Mouse (Mus musculus) left cerebral cortex, postnatal 10 days (tissue): Measurements from ENCODE around the gene Syndig1. TPM values are rescaled to one million over a fixed set of nuclear protein-coding genes. Genes with fewer than 3 reads are reported as not detected.

Experiments
- DNase-seq, 2 experiments: peaks; one replicate each; pipeline ENCODE4 v3.0.0; 2021 to 2022; ENCODE audit warnings: low spot score in 2 of 2, mixed read lengths in 1 of 2; ENCODE audit errors: extremely low spot score in 1 of 2
- intact Hi-C: fragments of 180-260 bp; cut with DNase I; formaldehyde crosslinking; loops from one replicate; pipeline ENCODE4 v1.15.1; 2025
- total RNA-seq, 2 experiments: library from RNA; stranded (reverse); gene quantifications; 2 replicates each; pipeline ENCODE4 v1.2.3; 2021

Gene Syndig1
- total RNA-seq, 2 experiments from 2014 or later: 58.7 to 65.8 TPM

GRCm38 (mm10) chr2:149933247-149933898 is 104.4 kb downstream of the Syndig1 start:
- DNase-seq: peak in 1 of 2 experiments; percentile 22
- intact Hi-C loops: loop anchor here (5.0 kb wide), 1 partner anchor 101 kb away; the partner anchor contains the start of gene C530025M09Rik

- intact Hi-C loops: loop anchor here (5.0 kb wide), 1 partner anchor 102 kb away; the partner anchor contains the start of gene C530025M09Rik
- DNase-seq: no peak
These were observed 105.1 kb downstream of the Syndig1 start for GRCm38 (mm10) chr2:149934139-149934538.

- intact Hi-C loops: no loop called here
- no peak for DNase-seq
These were observed 109.8 kb downstream of the Syndig1 start for GRCm38 (mm10) chr2:149938829-149939228.

- intact Hi-C loops: no loop called here
- no peak for DNase-seq
These were observed 110.6 kb downstream of the Syndig1 start for GRCm38 (mm10) chr2:149939586-149939985.

GRCm38 (mm10) chr2:149950641-149951040 is 121.6 kb downstream of the Syndig1 start:
- no peak for DNase-seq
- intact Hi-C loops: no loop called here

- intact Hi-C loops: no loop called here
- DNase-seq: no peak
These were observed 142.0 kb downstream of the Syndig1 start for GRCm38 (mm10) chr2:149971014-149971413.

GRCm38 (mm10) chr2:149973583-149973982 is 144.6 kb downstream of the Syndig1 start:
- peak; percentile 34 to 58 for DNase-seq
- intact Hi-C loops: no loop called here

- intact Hi-C loops: no loop called here
- no peak for DNase-seq
These were observed 151.4 kb downstream of the Syndig1 start for GRCm38 (mm10) chr2:149980419-149980818.

- intact Hi-C loops: no loop called here
- no peak for DNase-seq
These were observed 153.5 kb downstream of the Syndig1 start for GRCm38 (mm10) chr2:149982466-149982865.

- intact Hi-C loops: no loop called here
- DNase-seq: no peak
These were observed 154.1 kb downstream of the Syndig1 start for GRCm38 (mm10) chr2:149983107-149983506.

GRCm38 (mm10) chr2:149987610-149988009 is 158.6 kb downstream of the Syndig1 start:
- intact Hi-C loops: no loop called here
- DNase-seq: no peak

- intact Hi-C loops: no loop called here
- no peak for DNase-seq
These were observed 162.5 kb downstream of the Syndig1 start for GRCm38 (mm10) chr2:149991506-149991905.

- intact Hi-C loops: no loop called here
- no peak for DNase-seq
These were observed 163.9 kb downstream of the Syndig1 start for GRCm38 (mm10) chr2:149992921-149993320.

GRCm38 (mm10) chr2:149996382-149996964 is 167.5 kb downstream of the Syndig1 start:
- intact Hi-C loops: no loop called here
- DNase-seq: no peak

- intact Hi-C loops: no loop called here
- no peak for DNase-seq
These were observed 168.6 kb downstream of the Syndig1 start for GRCm38 (mm10) chr2:149997657-149998056.

- DNase-seq: no peak
- intact Hi-C loops: no loop called here
These were observed 169.5 kb downstream of the Syndig1 start for GRCm38 (mm10) chr2:149998373-149999108.

- no peak for DNase-seq
- intact Hi-C loops: no loop called here
These were observed 171.6 kb downstream of the Syndig1 start for GRCm38 (mm10) chr2:150000564-150000963.

- DNase-seq: no peak
- intact Hi-C loops: no loop called here
These were observed 174.5 kb downstream of the Syndig1 start for GRCm38 (mm10) chr2:150003499-150003898.

GRCm38 (mm10) chr2:150012787-150013346 is 183.9 kb downstream of the Syndig1 start:
- intact Hi-C loops: no loop called here
- no peak for DNase-seq

GRCm38 (mm10) chr2:150013785-150014184 is 184.8 kb downstream of the Syndig1 start:
- intact Hi-C loops: no loop called here
- DNase-seq: no peak
